Mouse (Mus musculus) thymus, adult 2 months (tissue): Measurements from ENCODE around the gene Acly. TPM values are rescaled to one million over a fixed set of nuclear protein-coding genes. Genes with fewer than 3 reads are reported as not detected.

Experiments used
- DNase-seq: peaks from one replicate; pipeline ENCODE4 v3.0.0; 2021
- H3K27ac ChIP-seq: fragments of 200-500 bp; 2 replicates; pipeline ENCODE4 v1.5.1; 2012; ENCODE audit warnings: low read length, control low read depth; ENCODE audit not compliant: control insufficient read depth, insufficient read depth
- H3K27me3 ChIP-seq: fragments of 200-500 bp; 2 replicates; pipeline ENCODE4 v1.6.1; 2012; ENCODE audit warnings: mild to moderate bottlenecking, low read length, moderate library complexity, mixed read lengths; ENCODE audit not compliant: control insufficient read depth, insufficient read depth
- H3K36me3 ChIP-seq: fragments of 200-500 bp; 2 replicates; pipeline ENCODE4 v1.6.1; 2012; ENCODE audit warnings: mild to moderate bottlenecking, low read length, moderate library complexity; ENCODE audit not compliant: control insufficient read depth, insufficient read depth
- H3K4me1 ChIP-seq: fragments of 200-500 bp; replicated peaks from 2 replicates; pipeline ENCODE4 v1.6.1; 2012; ENCODE audit warnings: low read length; ENCODE audit not compliant: control insufficient read depth, insufficient read depth
- H3K4me3 ChIP-seq: fragments of 200-500 bp; 2 replicates; pipeline ENCODE4 v1.5.1; 2012; ENCODE audit warnings: mild to moderate bottlenecking, low read length, control low read depth, moderate library complexity; ENCODE audit not compliant: control insufficient read depth, insufficient read depth
- CTCF ChIP-seq: fragments of 200-500 bp; IDR thresholded peaks from 2 replicates; pipeline ENCODE4 v1.5.1; 2012; ENCODE audit warnings: mild to moderate bottlenecking, control low read depth, low read length, moderate library complexity, borderline replicate concordance; ENCODE audit not compliant: control insufficient read depth, poor library complexity, insufficient read depth; ENCODE audit errors: extremely low read depth
- POLR2A ChIP-seq: fragments of 200-500 bp; IDR thresholded peaks from 2 replicates; pipeline ENCODE4 v1.6.1; 2012; ENCODE audit warnings: mild to moderate bottlenecking, low read length, control low read depth, moderate library complexity; ENCODE audit not compliant: control insufficient read depth, poor library complexity, insufficient read depth; ENCODE audit errors: extremely low read depth
- WGBS: fragments of 180-500 bp; shearing (Covaris S2); methylation state at CpG from one replicate; pipeline ENCODE4 v1.1.7; 2018; 5-methylcytosine and 5-hydroxymethylcytosine counted together
- polyA plus RNA-seq: library from polyadenylated mRNA; depleted of rRNA; stranded (reverse); fragments of >200 nt; gene quantifications from 2 replicates; pipeline ENCODE4 v1.2.3, GENCODE M21; 2012

The Acly gene
- polyA plus RNA-seq, 1 experiment = 150 TPM

- Histone ChIP-seq H3K27ac (peak overlapping the region; percentile 69), H3K27me3 (no peaks in the 10 kb centered on the region), H3K36me3 (peaks cover 17% of the 10 kb centered on the region; the same call in 1 of the 2 replicates), H3K4me3 (peak overlapping the region; percentile 80), H3K4me1 (peaks cover 9% of the 10 kb centered on the region)
- DNase-seq = peak; percentile 89
- peak; percentile 93 for TF ChIP-seq POLR2A
- TF ChIP-seq CTCF = peak; percentile 40; the same call in 1 of the 2 replicates
- WGBS = 2% methylated on average over 51 of the region's 52 CpGs
Measured at GRCm38 (mm10) chr11:100440691-100441522, 86.9 kb downstream of the Acly start.

GRCm38 (mm10) chr11:100437901-100438300 is 89.9 kb downstream of the Acly start:
- TF ChIP-seq POLR2A = no peak
- TF ChIP-seq CTCF = no peak
- H3K4me1 ChIP-seq = peaks cover 9% of the 10 kb centered on the region
- WGBS = 94% methylated on average over 1 of the region's 1 CpGs
- H3K27me3 ChIP-seq = no peaks in the 10 kb centered on the region
- H3K36me3 ChIP-seq = peaks cover 26% of the 10 kb centered on the region; the same call in 1 of the 2 replicates
- H3K27ac ChIP-seq = no peak overlapping the region
- DNase-seq = no peak
- H3K4me3 ChIP-seq = no peak overlapping the region

- 96% methylated on average over 9 of the region's 9 CpGs for WGBS
- H3K36me3 ChIP-seq = peaks cover 35% of the 10 kb centered on the region
- H3K4me1 ChIP-seq = peaks cover 6% of the 10 kb centered on the region
- H3K4me3 ChIP-seq = no peak overlapping the region
- no peaks in the 10 kb centered on the region for H3K27me3 ChIP-seq
- H3K27ac ChIP-seq = no peak overlapping the region
- TF ChIP-seq CTCF (no peak), POLR2A (no peak)
- DNase-seq = no peak
Measured at GRCm38 (mm10) chr11:100435678-100436246, 92.0 kb downstream of the Acly start.

DNA sequence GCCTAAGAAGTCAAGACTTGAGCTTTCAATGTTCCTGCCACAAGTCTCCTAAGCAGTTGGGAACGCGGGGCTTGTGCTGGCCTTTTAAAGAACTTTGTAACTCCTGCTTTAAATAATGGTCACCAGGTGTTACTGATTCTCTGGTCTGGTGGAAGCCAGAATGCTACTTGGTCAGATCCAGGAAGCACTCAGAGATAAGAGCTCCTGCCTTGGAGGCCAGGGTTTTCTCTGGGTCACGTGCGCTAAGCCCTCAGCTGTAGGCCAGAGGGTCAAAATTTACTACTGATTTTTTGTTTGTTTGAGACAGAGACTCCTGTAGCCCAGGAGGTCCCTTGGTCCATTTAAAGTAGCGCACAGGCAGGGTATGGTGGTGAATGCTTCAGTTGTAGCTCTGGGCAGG is 95.8 kb downstream of the Acly start:
- WGBS = 98% methylated on average over 5 of the region's 5 CpGs

GRCm38 (mm10) chr11:100430052-100430451 is 97.7 kb downstream of the Acly start:
- no peak for DNase-seq
- Histone ChIP-seq H3K4me1 (no peaks in the 10 kb centered on the region), H3K27me3 (no peaks in the 10 kb centered on the region), H3K4me3 (no peak overlapping the region), H3K36me3 (peaks cover 34% of the 10 kb centered on the region), H3K27ac (no peak overlapping the region)
- TF ChIP-seq POLR2A = no peak
- no peak for TF ChIP-seq CTCF
- 96% methylated on average over 7 of the region's 7 CpGs for WGBS

More for the DNA sequence above, 95.8 kb downstream of the Acly start:
- no peak for DNase-seq
- H3K27me3 ChIP-seq = no peaks in the 10 kb centered on the region
- TF ChIP-seq CTCF (no peak), POLR2A (no peak)
- H3K4me3 ChIP-seq = no peak overlapping the region
- H3K36me3 ChIP-seq = peaks cover 43% of the 10 kb centered on the region
- H3K4me1 ChIP-seq = no peaks in the 10 kb centered on the region
- no peak overlapping the region for H3K27ac ChIP-seq

GRCm38 (mm10) chr11:100428612-100429199 is 99.1 kb downstream of the Acly start:
- Histone ChIP-seq H3K4me1 (no peaks in the 10 kb centered on the region), H3K4me3 (no peak overlapping the region), H3K27me3 (no peaks in the 10 kb centered on the region), H3K27ac (no peak overlapping the region), H3K36me3 (peaks cover 26% of the 10 kb centered on the region)
- WGBS = 91% methylated on average over 9 of the region's 9 CpGs
- no peak for TF ChIP-seq CTCF
- no peak for DNase-seq
